Mouse (Mus musculus) ES-E14 (cell line): Measurements from ENCODE around the gene Vmn2r29.
"Not testable (repeated sequence)": the region's sequence is repeated elsewhere in the genome, so short reads cannot be mapped to it uniquely, and the experiment has no call there.

ENCODE experiments used
- CHD2 ChIP-seq: IDR thresholded peaks from 2 replicates; pipeline ENCODE4 v1.6.1; 2014; ENCODE audit warnings: mild to moderate bottlenecking, low read depth, low read length, inconsistent platforms
- HCFC1 ChIP-seq: IDR thresholded peaks from 2 replicates; pipeline ENCODE4 v1.6.1; 2012; ENCODE audit warnings: low read length, inconsistent platforms, borderline replicate concordance; ENCODE audit not compliant: insufficient read depth
- MAFK ChIP-seq: IDR thresholded peaks from 2 replicates; pipeline ENCODE4 v1.6.1; 2014; ENCODE audit warnings: mild to moderate bottlenecking, low read depth, low read length, inconsistent platforms; ENCODE audit not compliant: insufficient read depth
- ZC3H11A ChIP-seq: IDR thresholded peaks from 2 replicates; pipeline ENCODE4 v1.6.1; 2012; ENCODE audit warnings: low read depth, mild to moderate bottlenecking, inconsistent platforms, low read length, borderline replicate concordance
- ZNF384 ChIP-seq: IDR thresholded peaks from 2 replicates; pipeline ENCODE4 v1.6.1; 2012; ENCODE audit warnings: low read depth, low read length, inconsistent platforms

DNA sequence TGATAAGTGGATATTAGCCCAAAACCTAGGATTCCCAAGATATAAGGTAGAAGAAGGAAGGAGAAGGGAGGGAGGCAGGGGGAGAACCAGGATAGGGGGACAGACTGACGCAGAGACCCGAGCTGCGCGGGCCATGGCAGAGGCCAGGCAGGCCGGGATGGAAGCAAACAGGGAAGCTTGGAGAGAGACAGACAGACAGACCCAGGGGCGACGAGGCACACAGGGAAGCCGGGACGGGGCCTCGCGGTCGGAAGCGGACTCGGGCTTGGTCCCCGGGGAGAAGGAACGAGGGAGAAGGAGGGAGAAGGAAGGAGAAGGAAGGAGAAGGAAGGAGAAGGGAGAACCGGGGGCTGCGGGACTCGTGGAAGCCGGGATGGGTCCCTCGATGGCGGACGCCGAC, 30.4 kb upstream of the Vmn2r29 start:
- TF ChIP-seq MAFK, CHD2, ZNF384, ZC3H11A, HCFC1: not testable (repeated sequence)
